ENCODE assay signal across 24 mouse cellular contexts in the genomic region with DNA sequence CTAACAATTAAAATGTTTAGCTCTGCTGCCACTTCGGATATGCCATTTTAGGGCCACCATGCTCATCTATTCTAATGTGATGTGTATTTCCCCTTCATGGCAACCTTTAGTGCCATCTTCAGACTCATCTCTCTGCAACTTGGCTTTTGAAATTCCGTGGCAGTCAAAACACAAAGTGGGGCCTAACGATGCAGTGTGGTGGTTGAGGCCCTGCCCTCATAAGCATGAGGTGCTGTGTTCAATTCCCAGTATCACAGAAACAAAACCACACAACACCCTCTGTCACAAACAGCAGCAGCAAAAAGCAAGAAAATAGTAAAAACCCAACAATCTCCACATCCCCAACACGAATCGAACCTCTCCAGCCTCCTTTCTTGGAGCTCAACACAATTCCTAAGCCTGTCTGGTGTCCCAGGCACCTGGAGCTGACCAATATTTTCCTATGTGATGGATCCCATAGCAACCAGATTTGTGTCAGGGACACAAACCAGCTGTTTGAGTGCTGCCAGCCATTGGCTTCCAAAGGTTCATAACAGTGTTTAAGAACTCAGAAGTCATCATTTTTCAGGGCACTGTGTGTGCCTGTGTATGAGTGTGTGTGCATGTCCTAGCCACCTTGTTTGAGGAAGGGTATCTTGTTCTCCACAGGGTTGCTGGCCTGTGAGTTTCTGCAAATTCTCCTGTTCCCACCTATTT.
DNase-seq lines count a peak whose midpoint lies in the region; ATAC-seq and TF ChIP-seq lines count a peak whose summit lies in the region.
"Had no signal": no experiment of that assay in that cellular context is flagged by ENCODE, and none has a peak within 500 bp of the region (broad histone marks: within the 10 kb centered on the region; RNA-seq: fewer than 3 reads in every experiment).

No protein-coding gene starts in this region.

- no peaks in the 10 kb centered on the region for H3K9me3 ChIP-seq in hindbrain, embryonic 16.5 days (ENCODE audit: control insufficient read depth, low read length)
- H3K9me3 ChIP-seq: heart, embryonic 15.5 days; hindbrain, embryonic 10.5 days; midbrain, embryonic 15.5 days; neural tube, embryonic 13.5 days had no signal

- no peak for TF ChIP-seq CTCF in gastrocnemius, adult 2 months (IDR thresholded peaks at IDR 0.05)
- no peak for TF ChIP-seq CTCF in lung, adult 2 months (IDR thresholded peaks at IDR 0.05; ENCODE audit: insufficient read depth, low read length)

- H3K36me3 ChIP-seq in hindbrain, embryonic 16.5 days (ENCODE audit: control insufficient read depth, insufficient read depth, low read length): no peaks in the 10 kb centered on the region
- H3K36me3 ChIP-seq: heart, embryonic 15.5 days; hindbrain, embryonic 10.5 days; midbrain, embryonic 15.5 days; neural tube, embryonic 13.5 days had no signal

- no peak overlapping the region for H3K4me2 ChIP-seq in hindbrain, embryonic 16.5 days (ENCODE audit: low read length)
- H3K4me2 ChIP-seq: heart, embryonic 15.5 days; liver, embryonic 11.5 days; midbrain, embryonic 15.5 days; neural tube, embryonic 13.5 days had no signal

- no peak overlapping the region for H3K4me3 ChIP-seq in gastrocnemius, adult 2 months
- no peak overlapping the region for H3K4me3 ChIP-seq in lung, adult 2 months (replicated peaks; ENCODE audit: extremely low read depth, low read depth, low read length)
- H3K4me3 ChIP-seq in hindbrain, embryonic 16.5 days (ENCODE audit: low read length): no peak overlapping the region
- H3K4me3 ChIP-seq: heart, embryonic 15.5 days; hindbrain, embryonic 10.5 days; left cerebral cortex, adult 2 months; midbrain, embryonic 15.5 days; neural tube, embryonic 13.5 days had no signal

- WGBS in lung, adult 2 months: 70% methylated on average over 5 of the region's 5 CpGs
- WGBS in hindbrain, embryonic 16.5 days: 90% methylated on average over 5 of the region's 5 CpGs

- intact Hi-C loops in gastrocnemius, adult 2 months (cut with DNase I): no loop called here

- 0 out of 2 replicates have a peak overlapping the region, but pooled peaks have one; percentile 2 for H3K27ac ChIP-seq in gastrocnemius, adult 2 months
- no peak overlapping the region for H3K27ac ChIP-seq in hindbrain, embryonic 16.5 days (ENCODE audit: low read depth, low read length)
- H3K27ac ChIP-seq: heart, embryonic 15.5 days; hindbrain, embryonic 10.5 days; left cerebral cortex, adult 2 months; midbrain, embryonic 15.5 days; neural tube, embryonic 13.5 days had no signal

- H3K27me3 ChIP-seq in hindbrain, embryonic 16.5 days (replicated peaks; ENCODE audit: control insufficient read depth, insufficient read depth, low read length): no peaks in the 10 kb centered on the region
- H3K27me3 ChIP-seq: heart, embryonic 15.5 days; midbrain, embryonic 15.5 days; neural tube, embryonic 13.5 days; Patski had no signal

- no peak for ATAC-seq in hindbrain, embryonic 16.5 days
- ATAC-seq: forebrain, embryonic 16.5 days; intestine, postnatal 0 days; liver, postnatal 0 days; midbrain, embryonic 15.5 days; Patski had no signal

- no peak for DNase-seq in gastrocnemius, adult 2 months
- DNase-seq in gastrocnemius, postnatal 25 days: no peak
- DNase-seq in lung, adult 18-20 months: peak; percentile 40 to 54
- DNase-seq in lung, adult 2 months: no peak
- DNase-seq in lung, postnatal 25 days (ENCODE audit: low spot score): peak; percentile 59
- DNase-seq in ovary, postnatal 10 days (ENCODE audit: low spot score): no peak
- DNase-seq in adrenal gland, adult 2 months: no peak
- DNase-seq: cerebellum, adult 11 months; cerebellum, adult 9-11 months; gastrocnemius, postnatal 14 days; kidney, postnatal 4 days; left cerebral cortex, postnatal 4 days; liver, postnatal 0 days; thymus, adult 2 months had no signal

- no peak for TF ChIP-seq POLR2A in lung, adult 2 months (IDR thresholded peaks at IDR 0.05; ENCODE audit: borderline replicate concordance, extremely low read depth, low read depth, low read length)

- H3K4me1 ChIP-seq in lung, adult 2 months (ENCODE audit: control insufficient read depth, insufficient read depth, low read length): peaks cover 34% of the 10 kb centered on the region
- no peaks in the 10 kb centered on the region for H3K4me1 ChIP-seq in hindbrain, embryonic 16.5 days (ENCODE audit: control insufficient read depth, insufficient read depth, low read depth, low read length)
- H3K4me1 ChIP-seq: hindbrain, embryonic 10.5 days; midbrain, embryonic 15.5 days; neural tube, embryonic 13.5 days had no signal

- no peak overlapping the region for H3K9ac ChIP-seq in hindbrain, embryonic 16.5 days (ENCODE audit: low read depth, low read length)
- H3K9ac ChIP-seq: heart, embryonic 15.5 days; liver, postnatal 0 days; midbrain, embryonic 15.5 days; neural tube, embryonic 13.5 days had no signal

Comparison
In these comparisons a context has a peak if more than half of its experiments do, and no peak if none do; other contexts are left out.
1. DNase-seq: peak in lung, adult 18-20 months (2 of 2) and lung, postnatal 25 days (single experiment); none in gastrocnemius, adult 2 months (single experiment), gastrocnemius, postnatal 25 days (single experiment), lung, adult 2 months (single experiment), ovary, postnatal 10 days (single experiment) and adrenal gland, adult 2 months (single experiment).